Mouse (Mus musculus) brain, embryonic 14.5 days (tissue): Measurements from ENCODE around the gene Spint3.

ENCODE experiments used
- CTCF ChIP-seq: fragments of 200-500 bp; IDR thresholded peaks from 2 replicates; pipeline ENCODE4 v1.5.1; 2012; ENCODE audit warnings: inconsistent platforms, mild to moderate bottlenecking, moderate library complexity, borderline replicate concordance; ENCODE audit not compliant: insufficient read depth, insufficient read length; ENCODE audit errors: extremely low read depth
- POLR2A ChIP-seq: fragments of 200-500 bp; IDR thresholded peaks from 2 replicates; pipeline ENCODE4 v1.6.1; 2012; ENCODE audit warnings: mild to moderate bottlenecking, inconsistent platforms, borderline replicate concordance; ENCODE audit not compliant: poor library complexity, insufficient read depth, insufficient read length, severe bottlenecking; ENCODE audit errors: extremely low read depth

GRCm38 (mm10) chr2:164567460-164567859, 5.8 kb downstream of the Spint3 start:
- TF ChIP-seq CTCF, result no peak
- no peak for TF ChIP-seq POLR2A
